Mouse (Mus musculus) neural tube, embryonic 14.5 days (tissue): ENCODE measurements around the gene Tpk1. TPM values are rescaled to one million over a fixed set of nuclear protein-coding genes. Genes with fewer than 3 reads are reported as not detected.

Experiments
- ATAC-seq: fragments of 200-750 bp; cut with Nextera tagmentation; 2 replicates; pipeline ENCODE4 v1.8.0; 2017; ENCODE audit warnings: low read depth, mild to moderate bottlenecking, moderate TSS enrichment, moderate library complexity
- H3K27ac ChIP-seq: fragments of 300-500 bp; sonication (generic); 2 replicates; pipeline ENCODE4 v1.5.1; 2014; ENCODE audit warnings: low read depth, mild to moderate bottlenecking, control low read depth, low read length, moderate library complexity, mixed read lengths
- H3K27me3 ChIP-seq: fragments of 300-500 bp; sonication (generic); 2 replicates; pipeline ENCODE4 v1.6.1; 2014; ENCODE audit warnings: low read length; ENCODE audit not compliant: control insufficient read depth, insufficient read depth
- H3K36me3 ChIP-seq: fragments of 300-500 bp; sonication (generic); 2 replicates; pipeline ENCODE4 v1.6.1; 2014; ENCODE audit warnings: low read length, mixed read lengths; ENCODE audit not compliant: control insufficient read depth, insufficient read depth
- H3K4me1 ChIP-seq: fragments of 300-500 bp; sonication (generic); 2 replicates; pipeline ENCODE4 v1.6.1; 2014; ENCODE audit warnings: low read length; ENCODE audit not compliant: control insufficient read depth, insufficient read depth
- H3K4me2 ChIP-seq: fragments of 300-500 bp; sonication (generic); 2 replicates; pipeline ENCODE4 v1.6.1; 2014; ENCODE audit warnings: mild to moderate bottlenecking, low read depth, low read length, control low read depth
- H3K4me3 ChIP-seq: fragments of 300-500 bp; sonication (generic); 2 replicates; pipeline ENCODE4 v1.5.1; 2014; ENCODE audit warnings: low read depth, low read length, control low read depth, mixed read lengths
- H3K9ac ChIP-seq: fragments of 300-500 bp; sonication (generic); replicated peaks from 2 replicates; pipeline ENCODE4 v1.6.1; 2014; ENCODE audit warnings: low read depth, mild to moderate bottlenecking, control low read depth, low read length, mixed read lengths
- H3K9me3 ChIP-seq: fragments of 300-500 bp; sonication (generic); 2 replicates; pipeline ENCODE4 v1.6.1; 2016; ENCODE audit warnings: low read length; ENCODE audit not compliant: control insufficient read depth
- WGBS: fragments of 180-500 bp; shearing (Covaris S2); extraction: QIAGEN DNeasy Blood & Tissue Kit; methylation state at CpG from one replicate; pipeline ENCODE4 v1.1.7; 2014; 5-methylcytosine and 5-hydroxymethylcytosine counted together
- polyA plus RNA-seq: library from polyadenylated mRNA; unstranded; fragments of >200 nt; fragmentation: Nextera tagmentation; extraction: Ambion mirVana; gene quantifications from 2 replicates; pipeline ENCODE4 v1.2.1, GENCODE M21; 2014

Tpk1 gene
- 5.5 and 5.6 TPM in 2 replicates for polyA plus RNA-seq

DNA sequence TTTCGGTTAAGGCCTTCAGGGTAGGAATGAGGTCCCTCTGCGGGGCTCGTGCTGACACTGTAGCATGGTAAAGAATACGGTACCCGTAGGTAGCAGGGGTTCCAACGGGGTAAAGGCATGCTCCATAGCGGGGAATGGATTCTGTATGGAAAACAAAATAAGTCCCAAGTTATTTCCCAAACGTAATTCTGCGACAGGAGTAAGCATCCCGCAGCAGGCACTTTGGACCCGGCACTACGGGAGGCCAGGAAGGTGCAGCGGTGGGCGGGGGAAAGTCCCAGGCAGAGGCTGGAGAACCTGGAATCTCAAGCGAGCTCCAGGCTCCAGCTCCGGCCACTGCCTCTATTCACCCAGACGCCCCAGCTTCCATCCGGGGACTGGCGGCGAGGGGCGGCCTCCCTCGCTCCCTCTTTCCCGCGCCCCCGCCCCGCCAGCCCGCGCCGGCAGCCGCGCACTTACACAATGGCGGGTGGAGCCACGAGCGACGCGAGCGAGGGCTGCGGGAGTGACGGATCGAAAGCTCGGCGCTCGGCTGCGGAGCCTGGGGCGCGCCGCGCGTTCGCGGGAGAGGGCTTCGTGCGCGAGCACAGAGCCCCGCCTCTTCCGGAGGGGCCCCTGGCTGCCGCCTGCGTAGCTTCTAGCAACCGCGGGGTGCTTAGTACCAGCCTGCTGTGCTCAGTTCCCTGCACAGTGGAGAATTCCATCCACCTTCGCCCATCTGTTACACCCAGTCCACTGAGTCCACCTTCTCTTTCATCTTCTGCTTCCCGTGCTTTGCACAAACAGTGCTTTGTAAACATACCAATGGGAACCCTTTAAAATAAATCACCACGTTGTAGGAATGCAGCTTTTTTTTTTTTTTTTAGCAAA lies at the start of gene Tpk1:
TSS of gene Tpk1 (minus strand) at position 602 of the 870 bp plus-strand sequence.
- under 1% methylated on average over 62 of the region's 63 CpGs for WGBS
- Histone ChIP-seq H3K4me1 (0 out of 2 replicates have a peak, but pooled peaks cover 4% of the 10 kb centered on the region), H3K36me3 (no peaks in the 10 kb centered on the region), H3K9me3 (no peaks in the 10 kb centered on the region), H3K4me2 (peak within 1 kb of the TSS; percentile 78), H3K4me3 (peak within 1 kb of the TSS; percentile 59), H3K27ac (peak within 1 kb of the TSS; percentile 91), H3K9ac (peak within 1 kb of the TSS; percentile 82), H3K27me3 (no peaks in the 10 kb centered on the region)
- peak; percentile 99 for ATAC-seq

GRCm38 (mm10) chr6:43702810-43703614 lies 36.9 kb upstream of the Tpk1 start:
- no peaks in the 10 kb centered on the region for H3K9me3 ChIP-seq
- no peak overlapping the region for H3K4me2 ChIP-seq
- H3K9ac ChIP-seq: no peak overlapping the region
- no peak overlapping the region for H3K4me3 ChIP-seq
- no peak overlapping the region for H3K27ac ChIP-seq
- no peaks in the 10 kb centered on the region for H3K36me3 ChIP-seq
- H3K4me1 ChIP-seq: no peaks in the 10 kb centered on the region
- no peaks in the 10 kb centered on the region for H3K27me3 ChIP-seq
- WGBS: 74% methylated on average over 6 of the region's 6 CpGs
- no peak for ATAC-seq

- Histone ChIP-seq H3K9me3 (no peaks in the 10 kb centered on the region), H3K36me3 (no peaks in the 10 kb centered on the region), H3K9ac (no peak overlapping the region), H3K27ac (no peak overlapping the region), H3K4me2 (no peak overlapping the region), H3K4me3 (no peak overlapping the region), H3K4me1 (no peaks in the 10 kb centered on the region), H3K27me3 (no peaks in the 10 kb centered on the region)
- ATAC-seq: no peak
- WGBS: 90% methylated on average over 1 of the region's 1 CpGs
These were observed 25.8 kb upstream of the Tpk1 start for GRCm38 (mm10) chr6:43691863-43692262.

DNA sequence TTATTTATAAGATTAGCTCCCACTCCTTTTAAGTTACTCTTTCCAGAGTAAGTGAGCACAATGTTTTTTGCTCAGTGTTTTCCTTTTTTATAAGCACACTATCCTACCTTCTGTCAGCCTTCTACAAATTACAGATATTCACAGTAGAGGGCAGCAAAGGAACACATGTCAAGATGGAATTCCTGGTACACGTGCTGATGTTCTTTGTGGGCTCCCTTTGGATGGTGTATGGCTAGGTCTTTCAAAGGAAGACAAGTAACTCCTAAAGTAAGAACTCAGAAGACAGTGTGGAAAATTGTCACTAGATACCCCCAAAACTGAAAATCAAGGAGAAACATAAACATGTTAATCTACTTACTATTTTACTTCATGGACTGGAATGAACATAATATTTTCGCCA lies 19.9 kb upstream of the Tpk1 start:
- Histone ChIP-seq H3K9ac (no peak overlapping the region), H3K27ac (no peak overlapping the region), H3K4me3 (no peak overlapping the region), H3K27me3 (no peaks in the 10 kb centered on the region), H3K4me1 (no peaks in the 10 kb centered on the region), H3K9me3 (no peaks in the 10 kb centered on the region), H3K36me3 (no peaks in the 10 kb centered on the region), H3K4me2 (no peak overlapping the region)
- peak; percentile 81 for ATAC-seq
- WGBS: 48% methylated on average over 2 of the region's 2 CpGs

DNA sequence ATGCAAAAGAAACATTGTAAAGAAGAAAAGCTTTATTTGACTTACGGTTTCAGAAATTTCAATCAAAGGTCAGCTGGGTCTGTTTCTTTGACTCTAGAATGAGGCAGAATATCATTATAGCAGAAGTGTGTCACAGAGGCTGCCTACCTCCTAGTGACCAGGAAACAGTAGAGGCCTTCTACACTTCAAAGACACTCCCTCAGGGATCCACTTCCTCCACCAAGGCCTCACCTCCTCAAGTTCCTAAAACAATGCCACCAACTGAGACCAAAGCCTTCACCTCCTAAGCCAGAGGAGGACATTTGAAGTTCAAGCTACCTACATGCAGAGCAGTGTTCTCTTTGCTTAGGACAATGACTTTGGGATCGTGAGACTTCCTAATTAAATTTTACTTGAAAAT lies 16.5 kb upstream of the Tpk1 start:
- H3K27me3 ChIP-seq: no peaks in the 10 kb centered on the region
- no peaks in the 10 kb centered on the region for H3K9me3 ChIP-seq
- no peak overlapping the region for H3K4me2 ChIP-seq
- H3K27ac ChIP-seq: no peak overlapping the region
- H3K4me3 ChIP-seq: no peak overlapping the region
- no peaks in the 10 kb centered on the region for H3K4me1 ChIP-seq
- ATAC-seq: no peak
- WGBS: 52% methylated on average over 2 of the region's 2 CpGs
- no peak overlapping the region for H3K9ac ChIP-seq
- no peaks in the 10 kb centered on the region for H3K36me3 ChIP-seq

- no peak overlapping the region for H3K9ac ChIP-seq
- H3K9me3 ChIP-seq: no peaks in the 10 kb centered on the region
- no peak overlapping the region for H3K4me3 ChIP-seq
- no peak overlapping the region for H3K4me2 ChIP-seq
- WGBS: 90% methylated on average over 2 of the region's 2 CpGs
- H3K4me1 ChIP-seq: no peaks in the 10 kb centered on the region
- no peak overlapping the region for H3K27ac ChIP-seq
- H3K36me3 ChIP-seq: no peaks in the 10 kb centered on the region
- no peak for ATAC-seq
- no peaks in the 10 kb centered on the region for H3K27me3 ChIP-seq
These were observed 12.7 kb upstream of the Tpk1 start for GRCm38 (mm10) chr6:43678689-43679212.

DNA sequence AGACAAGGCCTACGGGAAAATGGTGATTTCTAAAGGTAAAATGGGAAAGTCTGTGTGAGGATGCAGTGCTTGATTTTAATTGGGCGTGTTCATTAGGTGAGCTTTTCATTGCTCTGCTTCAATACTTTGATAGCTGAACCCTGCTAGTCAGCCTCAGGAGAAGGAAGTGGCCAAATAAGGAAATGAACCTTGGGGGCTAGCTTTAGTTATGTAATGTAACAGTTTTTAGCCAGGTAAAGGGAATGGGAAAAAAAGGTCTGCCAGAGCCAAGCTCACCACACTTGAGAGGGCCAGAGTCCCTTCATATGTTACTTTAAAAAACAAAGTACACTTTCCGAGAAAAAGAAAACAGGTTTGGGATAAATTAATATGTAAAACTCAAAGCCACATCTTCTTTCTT lies 11.5 kb upstream of the Tpk1 start:
- H3K4me1 ChIP-seq: no peaks in the 10 kb centered on the region
- H3K27ac ChIP-seq: no peak overlapping the region
- no peak overlapping the region for H3K4me3 ChIP-seq
- no peaks in the 10 kb centered on the region for H3K36me3 ChIP-seq
- H3K27me3 ChIP-seq: no peaks in the 10 kb centered on the region
- H3K4me2 ChIP-seq: no peak overlapping the region
- H3K9me3 ChIP-seq: no peaks in the 10 kb centered on the region
- H3K9ac ChIP-seq: no peak overlapping the region
- ATAC-seq: no peak
- WGBS: 85% methylated on average over 3 of the region's 3 CpGs

- Histone ChIP-seq H3K4me3 (no peak overlapping the region), H3K36me3 (no peaks in the 10 kb centered on the region), H3K9ac (no peak overlapping the region), H3K27ac (no peak overlapping the region), H3K27me3 (no peaks in the 10 kb centered on the region), H3K9me3 (no peaks in the 10 kb centered on the region), H3K4me2 (no peak overlapping the region), H3K4me1 (no peaks in the 10 kb centered on the region)
- 66% methylated on average over 3 of the region's 3 CpGs for WGBS
- ATAC-seq: no peak
These were observed 10.1 kb upstream of the Tpk1 start for GRCm38 (mm10) chr6:43676139-43676538.
